Mouse (Mus musculus) C2C12 (cell line): ENCODE measurements at regions not wholly inside any gene's neighbourhood (a gene's known extent, or its start where the extent isn't known, plus 50 kb on each side); places are given as distances from the start of the nearest gene placed in this dataset.
A peak's percentile ranks its signal among the peaks of the same experiment; 100 is the strongest.

Experiments
- H3K27me3 ChIP-seq: one replicate; pipeline ENCODE4 v1.6.1; 2011; ENCODE audit not compliant: control insufficient read depth, insufficient read depth, insufficient read length
- H3K36me3 ChIP-seq: one replicate; pipeline ENCODE4 v1.6.1; 2011; ENCODE audit not compliant: control insufficient read depth, insufficient read depth
- H3K4me3 ChIP-seq: one replicate; pipeline ENCODE4 v1.5.1; 2011; ENCODE audit warnings: mild to moderate bottlenecking, control low read depth; ENCODE audit not compliant: poor library complexity, insufficient read depth, severe bottlenecking
- H3K79me2 ChIP-seq: one replicate; pipeline ENCODE4 v1.6.1; 2011; ENCODE audit not compliant: control insufficient read depth, insufficient read depth
- H3K79me3 ChIP-seq: one replicate; pipeline ENCODE4 v1.6.1; 2011; ENCODE audit warnings: low read depth, control low read depth
- H3ac ChIP-seq: one replicate; pipeline ENCODE3; 2011; ENCODE audit warnings: low read depth; ENCODE audit not compliant: control insufficient read depth, insufficient read length
- CEBPB ChIP-seq: IDR thresholded peaks from one replicate; pipeline ENCODE4 v1.6.1; 2011; ENCODE audit warnings: low read depth, mild to moderate bottlenecking, control low read depth, moderate library complexity
- CTCF ChIP-seq: IDR thresholded peaks from one replicate; pipeline ENCODE4 v1.5.1; 2011; ENCODE audit not compliant: control insufficient read depth, insufficient read depth, insufficient read length
- FOSL1 ChIP-seq: IDR thresholded peaks from one replicate; pipeline ENCODE4 v1.8.0; 2011; ENCODE audit warnings: mild to moderate bottlenecking, low read length; ENCODE audit not compliant: poor library complexity, insufficient read depth, severe bottlenecking
- MAX ChIP-seq: IDR thresholded peaks from one replicate; pipeline ENCODE4 v1.6.1; 2011; ENCODE audit warnings: mild to moderate bottlenecking, control low read depth
- MYOD1 ChIP-seq: IDR thresholded peaks from one replicate; pipeline ENCODE4 v1.6.1; 2011; ENCODE audit warnings: low read depth; ENCODE audit not compliant: control insufficient read depth, insufficient read length
- MYOG ChIP-seq: IDR thresholded peaks from one replicate; pipeline ENCODE4 v1.6.1; 2011; ENCODE audit not compliant: control insufficient read depth, insufficient read length; ENCODE audit errors: extremely low read depth
- USF1 ChIP-seq: IDR thresholded peaks from one replicate; pipeline ENCODE4 v1.6.1; 2011; ENCODE audit warnings: low read depth, mild to moderate bottlenecking, control low read depth, moderate library complexity

- H3K79me3 ChIP-seq: no peaks in the 10 kb centered on the region
- no peaks in the 10 kb centered on the region for H3K36me3 ChIP-seq
- no peaks in the 10 kb centered on the region for H3K79me2 ChIP-seq
- no peaks in the 10 kb centered on the region for H3K27me3 ChIP-seq
- TF ChIP-seq CEBPB (no peak), USF1 (no peak), CTCF (no peak), MYOD1 (no peak), MAX (no peak)
- H3K4me3 ChIP-seq: no peak overlapping the region
- no peak overlapping the region for H3ac ChIP-seq
Observed at GRCm38 (mm10) chr9:101471665-101472064, 220.1 kb upstream of the Ppp2r3a start.

DNA sequence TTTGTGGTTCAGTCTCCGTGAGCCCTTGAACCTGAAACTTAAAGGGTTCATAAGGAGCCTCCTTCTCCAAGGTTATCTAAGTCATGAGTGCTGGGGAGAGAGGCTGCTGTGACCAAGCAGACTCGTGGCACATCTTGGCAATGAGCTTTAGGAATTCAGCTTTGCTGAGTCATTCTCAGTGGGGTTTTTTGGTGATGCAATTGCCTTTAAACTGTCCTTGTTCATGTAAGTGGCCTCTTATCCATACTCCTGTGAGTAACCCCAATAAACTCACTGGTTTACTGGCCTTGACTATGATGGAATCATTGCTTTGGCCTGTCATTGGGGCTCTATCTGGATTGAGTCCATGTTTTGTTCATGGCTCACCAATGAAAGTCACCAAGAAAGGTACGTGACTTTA, 218.2 kb upstream of the Ppp2r3a start:
- Histone ChIP-seq H3K27me3 (no peaks in the 10 kb centered on the region), H3K4me3 (no peak overlapping the region), H3K79me2 (no peaks in the 10 kb centered on the region), H3K79me3 (no peaks in the 10 kb centered on the region), H3ac (no peak overlapping the region), H3K36me3 (no peaks in the 10 kb centered on the region)
- TF ChIP-seq FOSL1: no peak
- peak; percentile 73 for TF ChIP-seq CEBPB
- TF ChIP-seq USF1: no peak

- TF ChIP-seq MYOG (no peak), FOSL1 (no peak), MYOD1 (no peak), CEBPB (no peak), CTCF (no peak), USF1 (no peak), MAX (no peak)
- H3K36me3 ChIP-seq: no peaks in the 10 kb centered on the region
- H3K27me3 ChIP-seq: no peaks in the 10 kb centered on the region
- H3ac ChIP-seq: no peak overlapping the region
- no peaks in the 10 kb centered on the region for H3K79me2 ChIP-seq
- H3K79me3 ChIP-seq: no peaks in the 10 kb centered on the region
- H3K4me3 ChIP-seq: no peak overlapping the region
Observed at GRCm38 (mm10) chr9:101464727-101465427, 213.3 kb upstream of the Ppp2r3a start.

DNA sequence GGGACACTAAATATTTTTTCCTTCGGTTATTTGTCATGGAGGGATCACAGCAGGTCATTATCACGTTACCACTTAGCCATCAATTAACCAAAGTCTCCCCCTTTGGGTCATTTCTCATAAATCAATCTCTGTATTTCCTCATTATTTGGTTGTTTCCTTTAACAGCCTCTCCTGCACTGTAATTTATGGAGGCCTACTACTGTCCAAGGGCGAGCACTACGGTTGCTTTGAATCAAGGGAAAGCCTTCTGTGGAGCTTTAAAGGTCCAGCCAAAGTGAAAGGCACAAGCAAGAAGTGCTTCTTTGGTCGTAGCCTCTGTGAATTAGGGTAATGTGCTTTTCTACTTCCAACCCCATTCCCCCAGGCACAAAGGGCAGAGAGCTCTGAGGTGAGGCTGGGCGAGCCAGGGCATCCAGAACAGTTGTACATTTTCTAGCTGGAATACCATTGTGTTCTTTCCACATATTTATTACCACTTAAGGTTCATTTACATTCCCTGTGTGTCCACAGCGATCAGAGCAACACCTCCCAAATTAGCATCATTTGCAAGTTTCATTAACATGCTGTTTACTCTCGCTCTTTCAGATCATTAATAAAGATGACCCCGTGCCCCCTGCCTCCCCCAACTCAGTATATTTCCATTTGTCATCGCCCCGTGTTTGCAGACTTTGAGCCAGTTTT, 207.5 kb upstream of the Ppp2r3a start:
- Histone ChIP-seq H3K4me3 (no peak overlapping the region), H3ac (no peak overlapping the region), H3K27me3 (no peaks in the 10 kb centered on the region), H3K36me3 (no peaks in the 10 kb centered on the region), H3K79me3 (no peaks in the 10 kb centered on the region), H3K79me2 (no peaks in the 10 kb centered on the region)
- no peak for TF ChIP-seq MAX
- TF ChIP-seq MYOG: no peak
- TF ChIP-seq CTCF: no peak
- TF ChIP-seq FOSL1: no peak
- no peak for TF ChIP-seq MYOD1
- no peak for TF ChIP-seq CEBPB
- no peak for TF ChIP-seq USF1

DNA sequence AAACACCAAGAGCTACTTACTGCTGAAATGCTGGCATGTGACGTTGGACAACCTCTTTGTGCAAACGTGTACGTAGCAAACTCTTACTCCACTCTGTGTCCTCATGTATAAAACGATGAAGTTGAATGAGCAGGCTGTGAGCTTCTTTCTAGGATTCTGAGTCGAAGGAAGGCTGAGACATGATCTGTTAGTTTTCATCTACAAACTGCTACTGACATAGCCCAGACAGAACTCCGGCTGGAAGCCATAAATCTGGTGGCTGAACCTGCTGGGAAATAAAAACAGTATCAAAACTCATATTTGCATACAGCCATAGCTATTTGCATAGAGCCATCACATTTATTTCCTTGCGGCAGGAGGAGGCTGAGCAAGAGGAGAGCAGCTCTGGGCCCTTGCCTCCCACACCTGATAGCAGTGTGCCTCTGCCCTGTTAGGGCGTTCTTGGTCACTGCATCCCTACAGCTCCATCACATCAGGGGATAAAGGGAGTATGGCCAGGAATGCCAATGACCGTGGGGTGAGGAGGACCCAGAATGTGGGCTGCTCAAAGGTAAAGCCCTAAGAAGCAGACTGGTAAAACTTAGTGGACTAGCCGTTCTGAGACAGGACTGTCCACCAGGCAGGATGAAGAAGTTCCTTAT, 206.8 kb upstream of the Ppp2r3a start:
- Histone ChIP-seq H3K36me3 (no peaks in the 10 kb centered on the region), H3K79me3 (no peaks in the 10 kb centered on the region), H3ac (no peak overlapping the region), H3K79me2 (no peaks in the 10 kb centered on the region), H3K4me3 (no peak overlapping the region), H3K27me3 (no peaks in the 10 kb centered on the region)
- TF ChIP-seq MAX (no peak), USF1 (no peak), MYOD1 (no peak), CTCF (no peak), CEBPB (no peak), FOSL1 (no peak), MYOG (no peak)
